Mouse (Mus musculus) adipocyte (in vitro differentiated cells): ENCODE measurements around the gene Cox15.

ENCODE experiments used
- DNase-seq: peaks from one replicate; pipeline ENCODE4 v3.0.0-alpha.2; 2016; ENCODE audit warnings: low spot score

The Cox15 gene

DNA sequence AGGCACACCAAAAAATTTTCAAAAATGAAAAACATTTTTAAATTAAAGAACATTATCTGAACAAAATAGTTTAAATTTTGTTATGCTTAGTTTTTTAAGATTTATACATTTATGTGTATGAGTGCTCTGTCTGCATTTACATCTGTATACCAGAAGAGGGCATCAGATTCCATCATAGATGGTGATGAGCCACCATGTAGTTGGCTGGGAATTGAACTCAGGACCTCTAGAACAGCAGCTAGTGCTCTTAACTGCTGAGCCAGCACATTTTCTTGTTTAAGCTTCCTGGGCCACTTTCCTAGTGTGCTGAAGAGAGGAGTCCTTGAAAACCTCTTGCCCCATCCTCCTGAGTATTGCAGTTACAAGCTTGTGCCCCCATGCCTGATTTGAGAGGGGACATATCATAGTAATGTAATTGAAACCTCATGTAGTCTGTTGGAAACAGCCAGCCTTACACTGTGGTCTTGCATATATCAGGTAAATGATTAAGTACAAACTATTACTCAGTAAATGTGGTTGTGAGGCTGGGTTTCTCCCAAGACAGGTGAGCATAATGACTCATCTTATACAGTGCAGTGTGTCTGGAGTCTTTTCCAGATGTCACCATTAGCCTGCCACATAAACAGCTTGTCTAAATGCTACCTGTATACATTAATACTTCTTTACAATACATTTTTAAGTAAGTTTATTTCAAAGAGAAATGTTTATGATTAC, 8.9 kb upstream of the Cox15 start:
- no peak for DNase-seq

DNA sequence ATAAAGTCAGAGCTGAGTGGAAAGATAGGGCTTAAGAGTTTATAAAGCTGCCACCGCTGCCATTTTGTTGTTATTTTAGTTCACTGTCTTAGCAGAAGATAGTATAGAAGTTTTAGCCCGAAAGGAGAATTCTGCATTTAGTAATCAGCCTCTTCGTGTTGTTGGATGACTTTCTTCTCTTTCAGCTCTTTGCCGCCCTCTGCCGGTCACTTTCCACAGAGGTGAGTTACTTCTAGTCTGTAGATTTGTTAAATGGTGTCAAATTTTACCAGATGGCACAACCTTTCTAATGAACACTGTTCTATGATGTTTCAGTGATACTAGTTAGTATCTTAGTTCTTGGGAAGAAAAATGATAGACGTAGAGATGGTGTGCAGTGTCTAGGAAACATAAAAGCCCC, 7.7 kb upstream of the Cox15 start:
- peak; percentile 81 for DNase-seq

DNA sequence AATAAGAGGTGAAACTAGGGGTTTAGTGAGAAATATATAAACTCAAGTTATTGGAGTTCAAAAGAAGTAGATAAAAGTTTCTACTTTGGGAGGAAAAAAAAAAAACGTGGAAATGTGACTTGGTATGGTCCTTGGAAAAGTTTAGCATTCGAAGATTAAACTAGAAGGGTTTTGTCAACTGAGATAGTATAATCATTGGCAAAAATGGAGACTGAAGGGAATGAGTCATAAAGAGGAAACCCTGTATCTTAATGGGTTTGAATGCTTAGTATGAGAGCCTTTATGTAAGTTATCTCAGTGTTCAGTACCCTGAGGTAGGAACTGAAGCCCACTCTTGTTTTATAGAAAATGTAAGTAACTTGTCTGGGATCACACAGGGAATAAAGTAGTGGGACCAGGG, 2.1 kb upstream of the Cox15 start:
- no peak for DNase-seq

DNA sequence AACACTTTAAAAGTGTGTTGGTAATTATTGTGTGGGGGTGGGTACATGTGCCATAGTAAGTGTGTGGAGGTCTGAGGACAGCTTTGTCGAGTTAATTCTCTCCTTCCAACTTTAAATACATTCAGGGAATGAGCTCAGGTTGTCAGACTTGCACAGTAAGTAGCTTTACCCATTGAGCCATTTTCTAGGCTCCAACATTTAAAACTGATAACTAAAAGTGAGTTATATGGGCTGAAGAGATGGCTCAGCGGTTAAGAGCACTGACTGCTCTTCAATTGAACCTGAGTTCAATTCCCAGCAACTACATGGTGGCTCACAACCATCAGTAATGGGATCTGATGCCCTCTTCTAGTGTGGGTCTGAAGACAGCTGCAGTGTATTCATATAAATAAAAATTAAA, 1.4 kb upstream of the Cox15 start:
- DNase-seq = no peak

DNA sequence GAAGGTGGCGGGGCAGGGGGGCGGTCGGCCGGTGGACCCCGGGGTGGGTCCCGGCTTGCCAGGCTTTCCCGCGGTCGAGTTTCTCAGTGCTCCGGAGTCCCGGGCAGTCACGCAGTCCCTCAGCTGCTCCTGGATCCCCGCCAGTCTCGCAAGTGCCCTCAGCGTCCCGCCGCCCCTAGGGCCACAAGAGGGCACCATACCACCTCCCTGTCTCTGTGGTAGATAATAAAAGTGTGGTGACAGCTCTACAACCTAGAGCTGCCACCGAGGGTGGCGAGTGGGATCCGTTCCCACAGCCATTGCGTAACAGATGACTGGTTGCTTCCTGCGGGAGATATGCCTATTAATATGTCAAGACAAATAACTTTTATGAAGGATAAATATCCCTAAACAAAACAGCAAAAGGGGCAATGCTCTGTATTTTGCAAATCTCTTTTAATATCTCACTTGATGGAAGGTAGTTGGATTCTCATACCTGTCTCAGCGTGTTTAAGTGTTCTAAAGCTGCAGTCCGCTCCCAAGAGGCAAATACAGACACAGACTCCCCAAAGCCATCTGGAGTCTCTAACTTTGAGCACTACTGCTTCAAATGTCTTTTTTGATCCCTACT, 531 bp upstream of the Cox15 start:
- peak; percentile 94 for DNase-seq

DNA sequence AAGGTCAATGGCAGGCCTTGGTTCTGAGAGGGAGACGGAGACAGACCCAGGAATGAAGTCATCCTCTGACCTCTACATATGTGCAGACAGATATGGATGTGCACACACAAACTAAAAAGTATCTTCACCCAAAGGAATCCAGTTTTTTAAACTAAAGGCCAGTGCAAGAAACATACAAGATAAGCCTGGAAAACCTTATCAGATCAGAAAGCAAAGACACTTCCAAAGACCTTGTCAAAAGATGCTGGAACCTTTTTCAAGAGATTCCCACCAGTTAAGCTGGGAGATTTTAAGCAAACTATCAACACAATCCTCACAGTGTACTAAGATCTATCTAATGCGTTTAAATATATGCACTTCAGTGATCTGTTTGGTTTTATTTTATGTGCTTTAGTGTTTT, 2.8 kb downstream of the Cox15 start:
- DNase-seq = no peak

DNA sequence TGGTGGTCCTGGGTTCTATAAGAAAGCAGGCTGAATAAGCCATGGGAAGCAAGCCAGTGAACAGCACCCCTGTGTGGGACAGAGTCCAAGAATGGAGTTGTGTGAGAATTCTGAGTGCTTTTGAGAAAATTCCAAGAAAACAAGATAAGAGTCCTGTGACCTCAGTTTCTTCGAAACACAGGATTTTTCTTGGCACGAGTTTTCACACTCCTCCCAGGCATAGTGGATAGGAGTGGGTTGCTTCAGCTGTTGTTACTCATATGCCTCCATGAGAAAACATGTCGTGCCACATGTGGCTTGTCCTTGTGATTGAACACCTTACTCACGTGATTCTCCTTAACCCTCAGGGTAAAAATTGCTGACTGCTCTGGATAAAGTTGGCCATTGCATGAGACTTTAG, 4.9 kb downstream of the Cox15 start:
- DNase-seq = peak; percentile 42

DNA sequence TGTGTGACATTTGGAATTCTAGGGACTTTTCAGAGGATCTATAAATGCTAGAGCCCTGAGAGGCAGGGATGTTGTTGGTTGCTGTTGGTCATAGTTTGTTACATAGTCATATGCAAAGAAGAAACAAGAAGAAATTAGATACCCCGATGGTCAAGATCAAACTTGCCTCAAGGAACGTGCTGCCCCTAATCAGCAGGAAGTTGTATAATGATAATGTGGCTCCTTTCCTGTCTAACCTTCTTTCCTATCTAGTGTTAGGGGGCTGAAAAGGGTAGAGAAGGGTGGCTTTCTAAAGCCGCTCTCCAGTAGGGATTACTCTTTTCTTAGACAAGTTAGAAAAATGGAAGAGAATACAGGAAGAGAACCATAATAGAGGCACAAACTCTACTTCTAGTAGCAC, 7.1 kb downstream of the Cox15 start:
- DNase-seq = no peak

DNA sequence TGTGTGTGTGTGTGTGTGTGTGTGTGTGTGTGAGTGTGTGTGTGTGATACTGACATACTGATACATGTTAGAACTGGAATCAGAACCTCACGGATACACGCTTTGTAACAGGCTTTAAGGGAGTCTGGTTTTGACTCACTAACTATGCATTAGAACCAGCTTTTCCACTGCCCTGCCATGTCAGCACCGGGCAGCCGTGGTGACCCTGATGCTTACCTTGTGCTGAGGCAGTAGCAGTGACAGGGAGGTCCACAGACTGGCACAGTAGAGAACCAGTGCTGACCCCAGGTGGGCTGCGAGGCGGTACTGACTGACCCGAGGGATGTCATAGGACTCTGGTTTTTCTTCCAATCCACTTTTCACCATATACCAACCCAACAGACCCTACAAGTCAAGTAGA, 9.4 kb downstream of the Cox15 start:
- no peak for DNase-seq

DNA sequence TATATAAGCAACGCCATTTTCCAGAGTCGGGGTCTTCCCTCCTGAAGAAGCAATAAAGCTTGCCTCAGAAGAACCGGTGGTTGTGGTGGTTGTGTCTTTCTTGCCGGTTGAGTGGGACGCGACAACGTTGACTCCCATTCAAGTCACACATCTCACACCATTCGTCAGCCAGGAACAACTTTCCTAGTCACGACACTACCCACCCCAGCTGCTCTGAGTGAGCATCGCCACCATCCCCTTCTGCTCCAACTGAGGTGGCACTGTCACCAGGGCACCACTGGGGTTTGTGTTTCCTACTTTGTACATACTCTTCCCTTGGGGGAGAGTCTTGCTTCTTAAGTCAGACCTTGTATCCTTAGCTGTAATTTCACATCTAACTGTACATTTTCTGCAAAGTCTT, 14.4 kb downstream of the Cox15 start:
- no peak for DNase-seq

DNA sequence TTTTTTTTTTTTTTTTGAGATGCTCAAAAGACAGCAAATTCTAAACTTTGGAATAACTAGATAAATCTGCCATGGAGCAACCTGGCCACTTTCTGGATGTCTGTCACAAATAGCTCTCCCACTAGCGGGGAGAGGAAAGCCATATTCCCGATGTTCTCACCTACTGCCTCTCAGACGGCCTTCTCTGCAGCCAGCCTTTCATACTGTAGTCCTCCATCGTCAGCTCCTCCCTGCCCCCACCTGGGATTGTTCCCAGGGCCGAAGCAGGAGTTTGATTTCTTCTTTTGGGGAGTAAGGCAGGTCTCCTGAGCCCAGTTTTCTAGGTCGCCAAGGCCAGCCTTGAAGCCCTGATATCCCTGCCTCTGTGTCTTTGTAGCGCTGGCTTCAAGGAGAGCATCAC, 21.6 kb downstream of the Cox15 start:
- DNase-seq = no peak

DNA sequence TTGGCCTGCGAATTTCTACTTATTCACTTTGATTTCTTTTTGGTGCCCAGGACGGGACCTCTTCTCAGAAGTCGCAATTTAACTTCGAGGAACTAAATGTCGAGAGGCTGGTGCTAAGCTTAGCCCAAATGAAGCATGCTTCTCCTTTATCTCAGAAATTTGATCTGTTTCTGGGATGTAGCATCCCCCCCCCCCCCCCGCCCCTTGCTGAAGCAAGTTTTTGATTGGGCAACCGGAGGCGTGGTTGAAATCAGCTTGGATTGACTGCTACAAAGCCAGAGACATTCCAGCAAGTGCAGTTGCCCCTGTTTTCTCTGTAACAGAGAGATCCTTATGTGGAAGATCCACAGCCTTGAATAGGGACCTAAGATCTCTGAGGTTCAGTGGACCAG, 22.8 kb downstream of the Cox15 start:
- no peak for DNase-seq

DNA sequence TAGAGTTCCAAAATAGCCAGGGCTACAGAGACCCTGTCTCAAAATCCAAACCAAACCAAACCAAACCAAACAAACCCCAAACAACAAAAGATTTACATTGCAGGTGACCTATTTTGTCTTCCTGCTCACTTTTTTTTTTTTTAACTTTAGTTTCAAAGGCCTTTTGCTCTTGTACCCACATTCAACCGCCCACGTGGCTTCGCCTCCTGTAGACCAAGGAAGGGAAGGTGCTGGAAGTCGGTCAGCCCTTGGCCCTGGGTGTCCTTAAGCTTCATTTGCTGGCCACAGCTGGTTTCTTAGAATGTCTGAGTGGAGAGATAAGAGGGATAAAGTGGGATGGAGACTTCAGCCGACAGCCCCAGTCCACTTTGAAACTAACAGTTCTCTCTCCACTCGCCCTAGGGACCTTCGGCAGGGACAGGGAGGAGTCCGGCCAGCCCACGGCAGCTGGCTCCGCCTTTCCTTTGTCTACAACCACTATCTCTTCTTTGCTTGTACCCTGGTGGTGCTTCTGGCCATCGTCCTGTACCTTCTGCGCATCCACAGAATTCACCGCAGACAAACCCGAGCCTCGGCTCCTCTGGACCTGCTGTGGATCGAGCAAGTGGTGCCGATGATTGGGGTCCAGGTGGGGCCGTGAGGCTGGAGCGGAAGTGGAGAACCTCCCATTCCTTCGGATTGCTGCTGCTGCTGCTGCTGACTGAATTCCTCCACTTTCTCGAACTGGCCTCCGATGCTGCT, 23.3 kb downstream of the Cox15 start:
- DNase-seq = no peak

DNA sequence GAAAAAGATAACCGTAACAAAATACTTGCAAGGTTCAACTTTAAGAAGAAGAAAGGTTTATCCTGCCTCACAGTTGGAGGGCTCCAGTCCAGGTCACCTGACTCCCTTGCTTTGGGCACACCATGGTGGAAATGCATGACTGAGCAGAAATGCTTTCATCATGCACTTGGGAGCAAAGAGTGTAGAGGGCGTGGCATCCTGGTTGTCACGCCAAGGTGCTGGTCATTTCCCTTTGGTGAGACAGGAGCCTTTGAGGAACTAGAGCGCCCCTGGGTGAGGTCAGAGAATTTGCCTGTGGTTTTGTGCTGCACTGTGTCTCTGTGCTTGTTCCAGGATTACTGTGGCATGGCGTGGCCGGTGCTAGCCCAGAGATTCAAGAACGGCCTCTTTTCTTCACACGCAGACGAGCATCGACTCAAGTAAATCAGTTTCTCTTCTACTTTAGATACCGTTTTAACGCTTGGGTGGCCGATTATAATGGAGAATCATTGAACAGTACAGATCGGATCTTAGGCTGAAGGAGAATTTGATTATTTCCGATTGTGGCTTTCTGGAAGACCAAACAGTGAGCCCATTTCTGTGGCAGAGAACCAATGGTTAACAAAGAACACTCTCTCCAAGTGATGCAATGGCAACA, 26.2 kb downstream of the Cox15 start:
- no peak for DNase-seq

DNA sequence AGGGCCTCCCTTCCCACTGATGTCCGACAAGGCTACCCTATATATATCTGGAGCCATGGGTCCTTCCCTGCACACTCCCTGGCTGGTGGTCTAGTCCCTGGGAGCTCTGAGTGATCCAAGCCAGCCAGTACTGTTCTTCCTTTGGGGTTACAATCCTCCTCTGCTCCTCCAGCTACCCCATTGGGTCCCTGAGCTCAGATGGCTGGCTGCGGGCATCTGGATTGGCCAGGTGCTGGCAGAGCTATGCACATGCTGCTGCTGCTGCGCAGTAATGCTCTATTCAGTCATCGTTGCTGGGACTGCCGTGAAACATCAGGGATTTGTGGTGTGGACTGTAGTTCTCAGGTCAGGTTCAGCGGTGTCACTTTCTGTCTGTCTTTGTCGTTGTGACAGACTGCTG, 28.0 kb downstream of the Cox15 start:
- no peak for DNase-seq

DNA sequence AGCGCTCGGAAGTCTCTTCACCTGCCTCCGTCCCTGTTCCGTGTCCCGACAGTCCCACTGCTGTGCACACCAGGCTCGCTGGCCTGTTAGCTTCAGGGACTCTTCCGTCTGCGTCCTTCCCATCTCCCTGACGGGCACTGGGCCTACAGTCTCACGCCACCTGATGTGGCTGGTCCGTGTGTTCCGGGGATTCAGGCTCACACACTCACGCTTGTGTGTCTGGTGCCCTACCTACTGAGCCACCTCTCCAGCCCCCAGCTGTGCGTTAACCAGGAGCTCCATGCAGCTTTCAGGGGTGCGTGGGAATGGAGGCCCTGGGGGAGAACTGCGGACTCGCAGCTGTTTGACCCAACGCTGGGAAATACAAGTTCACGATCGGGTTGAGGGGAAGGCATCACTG, 28.6 kb downstream of the Cox15 start:
- DNase-seq = no peak

DNA sequence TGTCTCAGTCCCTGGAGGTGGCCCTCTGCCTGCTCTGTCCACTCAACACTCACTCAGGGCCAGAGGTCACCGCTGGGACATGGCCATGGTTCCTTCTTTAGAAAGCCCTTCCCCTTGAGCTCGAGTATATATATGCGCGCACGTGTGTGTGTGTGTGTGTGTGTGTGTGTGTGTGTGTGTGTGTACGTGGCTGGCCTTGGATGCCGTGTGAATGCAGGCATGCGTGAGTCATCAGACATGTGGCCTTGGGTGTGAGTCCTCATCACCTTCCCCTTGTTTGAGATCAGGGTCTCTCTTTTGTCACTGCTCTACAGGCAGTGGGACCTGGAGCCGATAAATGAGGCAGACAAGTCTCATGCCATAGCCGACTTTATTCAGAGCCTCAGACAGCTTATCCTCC, 29.3 kb downstream of the Cox15 start:
- DNase-seq = no peak

DNA sequence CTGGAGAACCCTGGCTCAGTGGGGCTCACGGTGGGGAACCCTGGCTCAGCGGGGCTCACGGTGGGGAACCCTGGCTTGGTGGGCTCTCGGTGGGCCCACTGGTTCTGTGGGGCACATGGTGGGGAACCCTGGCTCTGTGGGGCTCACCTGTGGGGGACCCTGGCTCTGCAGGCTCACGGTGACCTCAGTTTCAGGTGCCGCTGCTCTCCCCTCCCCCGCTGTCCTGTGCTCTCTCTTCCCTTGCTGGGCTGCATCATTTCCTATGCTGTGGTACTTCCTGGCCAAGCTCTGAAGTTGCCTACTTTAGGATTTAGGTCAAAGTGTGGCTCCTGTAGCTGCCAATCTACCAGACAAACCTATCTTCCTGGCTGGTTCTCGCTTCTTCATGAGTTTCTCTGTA, 29.9 kb downstream of the Cox15 start:
- DNase-seq = no peak

DNA sequence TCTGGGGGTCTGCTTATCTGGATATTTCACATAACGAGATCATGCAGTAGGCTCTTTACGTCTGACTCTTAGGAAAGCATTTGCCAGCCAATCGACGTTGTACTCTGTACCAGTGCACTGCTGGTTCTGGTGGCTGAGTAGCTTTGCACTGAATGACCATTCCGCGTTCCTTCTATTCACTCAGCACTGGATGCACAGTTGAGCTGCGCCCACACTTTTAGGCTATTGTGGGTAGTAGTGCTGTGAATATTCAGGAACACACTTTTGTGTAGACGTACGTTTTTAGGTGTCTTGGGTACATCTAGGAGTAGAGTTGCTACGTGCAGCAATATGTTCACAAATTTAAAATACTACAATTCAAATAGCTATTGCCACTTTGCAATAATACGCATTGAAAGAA, 32.7 kb downstream of the Cox15 start:
- DNase-seq = no peak

DNA sequence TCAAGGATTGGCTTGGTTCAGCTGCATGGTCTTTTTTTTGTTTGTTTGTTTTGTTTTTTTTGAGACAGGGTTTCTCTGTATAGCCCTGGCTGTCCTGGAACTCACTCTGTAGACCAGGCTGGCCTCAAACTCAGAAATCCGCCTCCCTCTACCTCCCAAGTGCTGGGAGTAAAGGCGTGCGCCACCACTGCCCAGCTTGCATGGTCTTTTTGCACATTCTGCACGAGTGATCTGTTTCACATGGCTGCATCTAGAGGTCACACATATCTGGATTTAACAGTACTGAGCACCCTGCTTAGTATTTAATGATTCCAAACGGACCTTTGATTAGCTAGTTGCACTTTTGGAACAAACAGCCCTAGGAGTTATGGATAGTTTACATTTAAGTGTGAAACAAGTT, 40.8 kb downstream of the Cox15 start:
- no peak for DNase-seq

DNA sequence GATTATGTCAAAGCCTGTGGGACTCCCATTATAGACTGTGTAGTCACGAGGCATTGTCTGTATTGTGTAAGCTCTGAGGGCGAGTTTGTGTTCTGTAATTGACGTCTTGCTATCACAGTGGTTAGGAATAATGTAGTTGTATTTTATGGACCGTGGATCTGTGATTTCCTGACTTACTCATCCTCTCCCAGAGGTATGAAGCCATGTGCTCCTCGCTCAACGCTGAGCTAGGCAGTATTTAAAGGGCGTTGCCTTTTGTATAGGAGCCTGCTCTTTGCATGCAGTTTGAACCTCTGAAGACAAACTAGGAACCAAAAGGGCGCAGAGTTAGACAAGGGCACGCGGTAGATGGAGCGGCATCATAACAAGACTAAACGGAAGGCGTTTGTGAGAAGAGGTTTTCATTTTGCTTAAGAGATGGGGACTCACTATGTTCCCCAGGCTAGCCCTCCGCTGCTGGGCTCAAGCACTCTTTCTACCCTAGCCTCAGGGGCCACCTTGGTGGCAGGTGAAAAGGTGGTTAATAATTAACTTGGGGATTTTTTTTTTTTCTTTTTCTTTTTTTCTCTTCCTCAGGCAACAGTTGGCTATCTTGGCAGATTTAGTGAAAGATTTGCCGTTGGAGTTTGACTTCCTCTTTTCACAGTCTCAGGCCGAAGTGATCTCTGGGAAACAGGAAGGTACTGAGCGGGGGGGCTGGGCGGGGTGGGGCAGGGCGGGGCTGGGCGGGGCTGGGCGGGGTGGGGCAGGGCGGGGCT, 41.5 kb downstream of the Cox15 start:
- no peak for DNase-seq

DNA sequence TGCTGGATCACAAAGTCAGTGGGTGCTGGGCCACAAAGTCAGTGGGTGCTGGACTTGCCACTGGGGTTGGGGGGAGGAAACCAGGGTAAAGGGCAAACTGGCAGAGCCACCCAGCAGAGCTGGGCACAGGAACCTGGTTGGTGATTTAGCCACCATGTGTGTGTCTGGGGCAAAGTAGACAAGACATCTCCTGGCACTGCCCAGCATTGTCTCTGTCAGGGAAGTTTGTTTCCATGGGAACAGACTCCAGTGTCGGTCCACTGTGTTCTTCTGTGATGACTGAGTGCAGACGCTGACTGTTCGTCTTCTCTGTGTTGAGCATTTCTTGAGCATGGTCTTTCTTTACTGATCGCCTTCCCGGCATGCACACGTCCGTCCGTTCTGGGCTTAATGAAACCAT, 43.5 kb downstream of the Cox15 start:
- DNase-seq = no peak
